Mouse (Mus musculus) C2C12 (cell line): ENCODE measurements around the gene Ccnc.

ENCODE experiments used
- CEBPB ChIP-seq: IDR thresholded peaks from one replicate; pipeline ENCODE4 v1.6.1; 2011; ENCODE audit warnings: low read depth, mild to moderate bottlenecking, control low read depth, moderate library complexity
- CTCF ChIP-seq: IDR thresholded peaks from one replicate; pipeline ENCODE4 v1.5.1; 2011; ENCODE audit not compliant: control insufficient read depth, insufficient read depth, insufficient read length
- FOSL1 ChIP-seq: IDR thresholded peaks from one replicate; pipeline ENCODE4 v1.8.0; 2011; ENCODE audit warnings: mild to moderate bottlenecking, low read length; ENCODE audit not compliant: poor library complexity, insufficient read depth, severe bottlenecking
- MAX ChIP-seq: IDR thresholded peaks from one replicate; pipeline ENCODE4 v1.6.1; 2011; ENCODE audit warnings: mild to moderate bottlenecking, control low read depth
- MYOG ChIP-seq: IDR thresholded peaks from one replicate; pipeline ENCODE4 v1.6.1; 2011; ENCODE audit not compliant: control insufficient read depth, insufficient read length; ENCODE audit errors: extremely low read depth
- USF1 ChIP-seq: IDR thresholded peaks from one replicate; pipeline ENCODE4 v1.6.1; 2011; ENCODE audit warnings: low read depth, mild to moderate bottlenecking, control low read depth, moderate library complexity

GRCm38 (mm10) chr4:21684341-21684970, 43.0 kb upstream of the Ccnc start:
- TF ChIP-seq CTCF (no peak), MYOG (no peak), CEBPB (no peak), FOSL1 (no peak), USF1 (no peak), MAX (no peak)
